Mouse (Mus musculus): ENCODE measurements around the gene Dlx5.

Dlx5 gene

GRCm38 (mm10) chr6:6875676-6876075 is 6.2 kb downstream of the Dlx5 start:
- DNase-seq = no peak

GRCm38 (mm10) chr6:6875136-6875535 is 6.7 kb downstream of the Dlx5 start:
- DNase-seq = no peak

- no peak for DNase-seq
These were observed 7.7 kb downstream of the Dlx5 start for GRCm38 (mm10) chr6:6874073-6874771.

GRCm38 (mm10) chr6:6873476-6874072 is 8.3 kb downstream of the Dlx5 start:
- no peak for DNase-seq

- no peak for DNase-seq
These were observed 9.0 kb downstream of the Dlx5 start for GRCm38 (mm10) chr6:6872873-6873272.

GRCm38 (mm10) chr6:6871692-6872091 is 10.2 kb downstream of the Dlx5 start:
- DNase-seq = no peak

GRCm38 (mm10) chr6:6870876-6871420 is 10.9 kb downstream of the Dlx5 start:
- no peak for DNase-seq

GRCm38 (mm10) chr6:6869961-6870800 is 11.7 kb downstream of the Dlx5 start:
- DNase-seq = no peak

GRCm38 (mm10) chr6:6869041-6869685 is 12.7 kb downstream of the Dlx5 start:
- DNase-seq = no peak

GRCm38 (mm10) chr6:6867031-6867430 is 14.9 kb downstream of the Dlx5 start:
- no peak for DNase-seq

- no peak for DNase-seq
These were observed 17.1 kb downstream of the Dlx5 start for GRCm38 (mm10) chr6:6864441-6865440.

- DNase-seq = no peak
These were observed 17.9 kb downstream of the Dlx5 start for GRCm38 (mm10) chr6:6863955-6864354.

GRCm38 (mm10) chr6:6863160-6863870 is 18.6 kb downstream of the Dlx5 start, which contains the start of gene Dlx6:
TSS of gene Dlx6 (plus strand) at chr6:6863334.
- DNase-seq = peak; percentile 16

- peak; percentile 58 for DNase-seq
These were observed 19.3 kb downstream of the Dlx5 start for GRCm38 (mm10) chr6:6862611-6863010.

- DNase-seq = no peak
These were observed 20.0 kb downstream of the Dlx5 start for GRCm38 (mm10) chr6:6861798-6862428.

- no peak for DNase-seq
These were observed 20.6 kb downstream of the Dlx5 start for GRCm38 (mm10) chr6:6861086-6861797.

GRCm38 (mm10) chr6:6860411-6861085 is 21.3 kb downstream of the Dlx5 start:
- no peak for DNase-seq

- DNase-seq = peak; percentile 16
These were observed 21.9 kb downstream of the Dlx5 start for GRCm38 (mm10) chr6:6859950-6860410.

All from right cerebral cortex, postnatal 4 days (tissue).